Mouse (Mus musculus) cerebellum, adult 2 months (tissue): ENCODE data around the gene Cwh43.

Source experiments
- CTCF ChIP-seq: fragments of 200-500 bp; IDR thresholded peaks from 2 replicates; pipeline ENCODE4 v1.5.1; 2011; ENCODE audit warnings: low read depth, mild to moderate bottlenecking, control low read depth, low read length, moderate library complexity, borderline replicate concordance; ENCODE audit not compliant: insufficient read depth
- POLR2A ChIP-seq: fragments of 200-500 bp; IDR thresholded peaks from 2 replicates; pipeline ENCODE4 v1.6.1; 2011; ENCODE audit warnings: low read length, control low read depth, borderline replicate concordance; ENCODE audit not compliant: insufficient read depth

DNA sequence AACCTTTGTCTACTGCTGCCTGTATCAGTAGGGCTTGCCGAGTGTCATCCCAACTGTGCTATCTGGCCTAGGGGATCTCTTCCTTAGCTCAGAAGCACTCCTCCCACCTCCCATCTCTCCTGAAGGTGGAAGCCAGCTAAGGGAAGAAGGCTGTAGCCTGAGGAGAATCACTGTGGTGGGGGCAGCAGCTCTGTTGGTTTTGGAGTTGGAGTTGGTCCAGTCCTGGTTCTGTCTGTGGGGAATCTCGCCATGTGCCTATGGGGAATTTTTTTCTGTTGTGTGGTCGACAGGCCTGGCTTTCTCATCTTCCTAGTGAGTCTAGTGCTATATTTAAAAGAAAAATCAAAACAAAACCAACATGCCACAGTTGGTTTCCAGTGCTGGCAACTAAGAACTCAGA is 91.5 kb downstream of the Cwh43 start:
- TF ChIP-seq POLR2A (no peak), CTCF (no peak)
